Mouse (Mus musculus) lung, postnatal 25 days (tissue): Measurements from ENCODE around the gene Nfasc.
A peak's percentile ranks its signal among the peaks of the same experiment; 100 is the strongest.

ENCODE experiments used
- DNase-seq: peaks from one replicate; pipeline ENCODE4 v3.0.0; 2022; ENCODE audit warnings: low spot score

The Nfasc gene

DNA sequence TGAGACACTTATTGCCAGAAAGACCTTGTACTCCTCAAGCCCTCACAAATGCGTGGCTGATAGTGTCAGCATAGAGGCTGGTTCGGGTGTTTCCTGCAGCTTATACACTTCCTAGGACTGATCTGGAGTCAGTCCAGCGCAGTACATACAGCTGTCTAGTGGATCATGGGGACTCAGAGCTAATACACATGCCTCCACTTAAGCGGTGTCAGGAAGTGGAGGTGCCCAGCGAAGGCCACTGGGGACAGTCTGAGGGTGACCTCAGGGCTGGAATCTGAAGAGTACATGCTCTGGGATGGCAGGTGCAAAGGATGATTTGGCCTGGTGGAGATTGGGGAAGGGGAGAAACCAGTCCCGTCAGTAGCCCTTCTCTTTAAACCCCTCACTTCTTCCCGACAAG, 200.9 kb downstream of the Nfasc start:
- DNase-seq: no peak

DNA sequence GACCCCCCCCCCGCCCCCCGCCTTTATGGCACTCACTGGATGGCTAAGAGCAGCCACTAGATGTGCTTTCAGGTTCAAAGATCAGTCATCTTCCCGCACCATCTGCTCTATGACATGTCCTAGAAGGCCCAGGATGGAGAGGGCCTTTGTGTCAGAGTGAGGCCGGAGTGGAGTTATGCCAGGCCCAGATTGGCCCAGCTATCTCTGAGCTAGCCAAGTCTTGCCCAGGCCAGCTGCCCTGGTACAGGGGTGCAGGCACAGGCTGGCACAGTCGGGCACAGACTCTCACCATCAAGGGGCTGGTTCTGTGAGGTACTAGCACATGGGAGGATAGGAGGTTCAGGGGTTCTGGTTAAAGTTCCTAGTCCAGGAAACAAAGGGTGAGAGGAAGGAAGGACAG, 203.9 kb downstream of the Nfasc start:
- DNase-seq: no peak

DNA sequence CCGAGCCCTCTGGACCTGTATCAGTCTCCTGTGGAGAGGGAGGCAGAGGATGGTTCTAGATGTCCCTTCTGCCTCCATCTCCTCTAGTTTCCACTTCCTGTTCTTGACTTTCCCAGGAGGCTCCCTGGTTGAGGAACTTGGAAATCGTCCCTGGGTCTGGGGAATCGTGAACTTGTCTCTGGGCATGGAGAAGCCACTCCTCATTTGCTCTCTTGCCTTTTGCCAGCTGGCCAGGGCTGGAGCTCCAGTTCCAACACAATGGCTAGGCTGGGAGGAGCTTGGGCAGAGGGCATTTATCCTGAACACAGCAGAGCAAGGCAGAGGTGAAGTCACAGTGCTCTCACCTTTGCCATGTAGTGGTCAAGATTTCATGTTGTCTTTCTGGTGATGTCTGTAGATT, 205.2 kb downstream of the Nfasc start:
- DNase-seq: no peak

- no peak for DNase-seq
Observed at GRCm38 (mm10) chr1:132535541-132535940, 206.1 kb downstream of the Nfasc start.

DNA sequence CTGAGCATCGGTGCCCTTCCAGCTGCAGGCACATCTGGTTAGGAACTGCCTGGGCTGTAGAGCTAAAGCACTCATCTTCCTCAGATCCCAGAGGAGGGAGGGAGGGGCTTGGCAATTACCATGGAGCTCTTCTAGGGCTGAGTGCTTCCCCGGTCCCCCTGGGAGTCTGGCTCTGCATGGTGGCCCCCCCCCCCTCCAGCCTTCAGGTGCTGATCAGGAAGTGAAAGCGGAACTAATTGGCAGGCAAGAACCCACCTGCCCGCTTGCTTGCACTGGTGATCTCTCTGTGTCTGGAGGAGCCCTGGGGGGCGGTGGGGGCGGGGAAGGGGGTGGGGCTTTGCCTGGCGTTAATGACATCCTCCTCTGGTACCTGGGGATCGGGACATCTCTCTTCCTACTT, 207.8 kb downstream of the Nfasc start:
- no peak for DNase-seq

DNA sequence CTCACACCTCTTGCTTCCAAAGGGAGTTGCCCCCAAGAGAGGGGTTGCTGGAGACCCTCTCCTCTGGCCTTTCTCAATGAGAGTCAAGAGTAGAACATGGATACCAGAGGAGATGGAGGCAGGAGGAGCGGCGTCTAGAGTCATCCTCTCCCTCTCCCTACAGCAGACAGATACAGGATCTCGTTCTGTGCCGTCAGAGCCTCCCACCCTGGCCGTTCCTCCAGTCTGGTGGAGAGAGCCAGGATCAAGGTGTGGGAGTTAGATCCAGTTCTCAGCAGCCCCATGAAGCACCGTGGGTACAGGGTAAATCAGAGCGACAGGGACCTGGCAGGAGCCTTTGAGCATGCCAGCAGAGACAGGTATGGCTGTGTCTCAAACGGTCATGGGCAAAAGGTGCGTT, 209.1 kb downstream of the Nfasc start:
- DNase-seq: no peak

- no peak for DNase-seq
Observed at GRCm38 (mm10) chr1:132530631-132531191, 210.9 kb downstream of the Nfasc start.

- no peak for DNase-seq
Observed at GRCm38 (mm10) chr1:132528647-132529334, 212.8 kb downstream of the Nfasc start.

GRCm38 (mm10) chr1:132528071-132528470, 213.5 kb downstream of the Nfasc start:
- DNase-seq: no peak

DNA sequence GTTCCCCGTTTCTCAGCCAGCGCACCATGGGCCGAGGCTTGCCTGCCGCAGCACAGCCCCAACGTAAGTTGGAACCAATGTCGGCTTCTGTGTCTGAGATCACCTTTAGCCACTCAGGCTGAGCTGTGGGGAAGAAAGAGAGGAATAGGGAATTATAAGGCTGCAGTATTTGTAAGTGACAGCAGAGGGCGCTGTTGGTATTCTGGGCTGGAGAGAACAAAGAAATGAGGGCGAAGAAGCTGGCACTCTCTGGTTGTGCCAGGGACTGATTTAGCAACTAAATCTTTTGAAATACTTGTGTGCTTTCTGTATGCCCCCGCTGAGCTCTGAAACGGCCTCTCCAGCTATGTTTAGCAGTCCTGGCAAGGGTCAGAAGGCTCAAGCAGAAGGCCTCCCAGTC, 215.8 kb downstream of the Nfasc start:
- DNase-seq: peak; percentile 47

- no peak for DNase-seq
Observed at GRCm38 (mm10) chr1:132523920-132524319, 217.7 kb downstream of the Nfasc start.

DNA sequence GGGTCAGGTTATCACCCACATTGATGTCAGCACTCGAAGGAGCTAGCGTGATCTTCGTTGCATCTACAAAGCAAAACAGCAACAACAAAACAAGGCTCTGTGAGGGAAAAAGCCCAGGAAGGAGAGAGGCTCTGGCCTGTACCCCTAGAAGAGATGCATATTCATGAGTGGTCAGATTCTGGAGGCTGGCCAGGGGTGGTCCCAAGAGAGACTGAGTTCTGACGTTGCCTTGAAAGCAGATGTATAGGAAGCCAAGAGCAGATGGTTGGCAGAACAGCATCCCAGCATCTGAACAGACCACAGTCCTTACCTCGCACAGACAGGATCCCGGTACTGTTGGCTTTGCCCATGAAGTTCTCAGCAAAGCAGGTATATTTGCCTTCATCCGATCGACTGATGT, 218.5 kb downstream of the Nfasc start:
- no peak for DNase-seq

GRCm38 (mm10) chr1:132520764-132521163, 220.8 kb downstream of the Nfasc start:
- DNase-seq: peak; percentile 63

- no peak for DNase-seq
Observed at GRCm38 (mm10) chr1:132519734-132520133, 221.9 kb downstream of the Nfasc start.

DNA sequence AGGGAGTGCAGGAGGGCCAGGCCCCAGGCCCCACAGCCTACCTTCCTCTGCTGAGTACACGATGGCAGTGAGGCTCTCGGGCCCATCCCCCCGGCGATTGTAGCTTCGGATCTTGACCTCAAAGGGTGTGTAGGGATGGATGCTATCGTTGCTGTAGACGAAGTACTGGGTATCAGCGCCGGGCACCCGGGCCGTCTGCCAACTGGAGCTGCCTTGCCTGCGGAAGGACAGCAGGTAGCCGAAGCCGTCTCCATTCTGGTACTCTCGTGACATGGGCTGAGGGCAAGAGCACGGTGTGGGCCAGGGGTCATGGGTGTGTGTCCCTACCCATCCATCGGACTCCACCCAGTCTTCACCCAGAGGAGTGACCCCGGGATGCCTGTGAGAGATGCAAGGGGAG, 223.0 kb downstream of the Nfasc start:
- no peak for DNase-seq

DNA sequence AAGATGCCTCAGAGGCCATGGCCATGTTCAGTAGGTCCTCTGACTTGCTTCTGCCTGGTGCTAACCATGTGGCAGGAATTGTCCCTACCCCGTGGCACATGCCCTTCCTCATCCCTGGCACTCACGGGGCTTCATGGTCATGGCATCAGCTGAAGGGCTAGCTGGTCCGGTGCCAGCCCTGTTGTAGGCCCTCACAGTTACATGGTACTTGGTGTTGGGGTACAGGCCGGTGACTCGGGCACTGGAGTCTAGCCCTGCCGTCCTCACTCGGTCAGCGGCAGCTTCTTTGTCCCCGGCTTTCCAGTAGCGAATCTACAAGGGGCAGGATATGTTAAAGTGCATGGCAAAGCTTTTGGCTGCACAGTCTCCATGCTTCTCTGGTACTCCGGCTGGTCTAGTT, 224.8 kb downstream of the Nfasc start:
- DNase-seq: no peak

DNA sequence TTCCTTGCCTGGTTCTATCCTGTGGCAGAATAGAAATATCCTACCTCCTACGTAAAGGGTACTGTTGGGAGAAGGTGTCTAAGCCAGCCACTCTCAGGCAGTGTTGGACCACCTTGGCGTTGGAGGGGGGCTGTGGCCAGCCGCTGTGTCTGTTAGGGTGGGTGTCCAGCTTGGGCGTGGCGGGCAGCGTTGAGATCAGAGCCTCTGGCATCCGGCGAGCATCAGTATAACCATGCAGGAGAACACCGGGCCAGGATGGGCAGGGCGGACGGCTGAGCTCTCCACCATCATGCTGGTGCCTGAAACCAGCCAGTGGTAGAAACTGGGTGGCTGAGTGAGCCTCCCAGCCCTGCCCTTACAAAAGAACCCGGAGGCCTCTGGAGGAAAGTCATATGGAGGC, 226.3 kb downstream of the Nfasc start:
- DNase-seq: no peak
